8 mouse cellular contexts compared by ENCODE assay signal in genomic region chr5:137531414-137532130, GRCm38 (mm10). TPM values are rescaled to one million over a fixed set of nuclear protein-coding genes. Genes with fewer than 3 reads are reported as not detected.
DNase-seq lines count a peak whose midpoint lies in the region; ATAC-seq and TF ChIP-seq lines count a peak whose summit lies in the region.

No protein-coding gene starts in this region.

- H3K9me3 ChIP-seq in forebrain, postnatal 0 days (ENCODE audit: low read length): no peaks in the 10 kb centered on the region
- no peaks in the 10 kb centered on the region for H3K9me3 ChIP-seq in hindbrain, postnatal 0 days (ENCODE audit: low read length)
- H3K9me3 ChIP-seq in liver, embryonic 14.5 days (ENCODE audit: control insufficient read depth, low read length): no peaks in the 10 kb centered on the region
- H3K9me3 ChIP-seq in neural tube, embryonic 13.5 days: no peaks in the 10 kb centered on the region

- H3K27ac ChIP-seq in brown adipose tissue, adult 24 weeks (replicated peaks; ENCODE audit: low read depth, low read length): peak overlapping the region; percentile 100
- H3K27ac ChIP-seq in forebrain, postnatal 0 days (ENCODE audit: low read depth, low read length): peak overlapping the region; percentile 98
- peak overlapping the region; percentile 97 for H3K27ac ChIP-seq in hindbrain, postnatal 0 days
- peak overlapping the region; percentile 74 for H3K27ac ChIP-seq in liver, embryonic 14.5 days
- H3K27ac ChIP-seq in neural tube, embryonic 13.5 days (replicated peaks): peak overlapping the region; percentile 97

- under 1% methylated on average over 51 of the region's 51 CpGs for WGBS in forebrain, postnatal 0 days
- under 1% methylated on average over 51 of the region's 51 CpGs for WGBS in hindbrain, postnatal 0 days
- WGBS in liver, embryonic 14.5 days (ENCODE audit: insufficient replicate concordance): 1% methylated on average over 51 of the region's 51 CpGs
- WGBS in neural tube, embryonic 13.5 days: 1% methylated on average over 51 of the region's 51 CpGs

- H3K36me3 ChIP-seq in forebrain, postnatal 0 days (ENCODE audit: insufficient read depth): peaks cover 30% of the 10 kb centered on the region
- H3K36me3 ChIP-seq in hindbrain, postnatal 0 days (ENCODE audit: insufficient read depth, low read length): peaks cover 15% of the 10 kb centered on the region
- peaks cover 32% of the 10 kb centered on the region for H3K36me3 ChIP-seq in liver, embryonic 14.5 days (replicated peaks; ENCODE audit: control insufficient read depth, insufficient read depth, low read depth)
- peaks cover 37% of the 10 kb centered on the region for H3K36me3 ChIP-seq in neural tube, embryonic 13.5 days

- H3K4me1 ChIP-seq in brown adipose tissue, adult 24 weeks (ENCODE audit: control insufficient read depth, insufficient read depth, insufficient read length, low read length): no peaks in the 10 kb centered on the region
- H3K4me1 ChIP-seq in forebrain, postnatal 0 days (ENCODE audit: insufficient read depth): no peaks in the 10 kb centered on the region
- H3K4me1 ChIP-seq in hindbrain, postnatal 0 days (ENCODE audit: insufficient read depth, low read length): peaks cover 12% of the 10 kb centered on the region; the same call in 1 of the 2 replicates
- peaks cover 4 to 9% of the 10 kb centered on the region in 2 experiments; a peak in 3 of 4 replicates for H3K4me1 ChIP-seq in liver, embryonic 14.5 days (replicated peaks; ENCODE audit: control insufficient read depth in 2 of 2, insufficient read depth in 2 of 2, low read length in 1 of 2)
- peaks cover 34% of the 10 kb centered on the region for H3K4me1 ChIP-seq in neural tube, embryonic 13.5 days (replicated peaks)

- ATAC-seq in forebrain, postnatal 0 days: peak; percentile 14
- peak; percentile 10 for ATAC-seq in hindbrain, postnatal 0 days
- ATAC-seq in liver, embryonic 14.5 days (ENCODE audit: insufficient read depth): peak; percentile 9
- peak; percentile 12 for ATAC-seq in neural tube, embryonic 13.5 days (ENCODE audit: low read depth)

- peak overlapping the region; percentile 94 for H3K4me3 ChIP-seq in brown adipose tissue, adult 24 weeks (ENCODE audit: insufficient read depth, low read depth, low read length)
- peak overlapping the region; percentile 58 for H3K4me3 ChIP-seq in forebrain, postnatal 0 days (ENCODE audit: low read depth, low read length)
- H3K4me3 ChIP-seq in hindbrain, postnatal 0 days (ENCODE audit: low read length): peak overlapping the region; percentile 80
- peak overlapping the region; percentile 68 to 95 for H3K4me3 ChIP-seq in liver, embryonic 14.5 days (ENCODE audit: insufficient read depth in 1 of 2, low read depth in 2 of 2, low read length in 2 of 2)
- peak overlapping the region; percentile 89 for H3K4me3 ChIP-seq in neural tube, embryonic 13.5 days

- peak overlapping the region; percentile 98 for H3K9ac ChIP-seq in forebrain, postnatal 0 days
- peak overlapping the region; percentile 97 for H3K9ac ChIP-seq in hindbrain, postnatal 0 days (replicated peaks; ENCODE audit: low read length)
- peak overlapping the region; percentile 95 for H3K9ac ChIP-seq in liver, embryonic 14.5 days (replicated peaks)
- H3K9ac ChIP-seq in neural tube, embryonic 13.5 days: peak overlapping the region; percentile 96

- TF ChIP-seq CTCF in forebrain, postnatal 0 days (IDR thresholded peaks at IDR 0.05; ENCODE audit: low read depth): no peak
- no peak for TF ChIP-seq CTCF in hindbrain, postnatal 0 days (IDR thresholded peaks at IDR 0.05; ENCODE audit: low read depth)
- TF ChIP-seq CTCF in liver, embryonic 14.5 days (IDR thresholded peaks at IDR 0.05; ENCODE audit: low read depth): no peak

- peak; percentile 63 for DNase-seq in ovary, postnatal 36 days (ENCODE audit: low spot score)
- DNase-seq in ovary, adult 18-20 months (ENCODE audit: low spot score): no peak
- DNase-seq in forebrain, postnatal 0 days: peak; percentile 92
- DNase-seq in hindbrain, postnatal 0 days (ENCODE audit: low spot score): peak; percentile 64
- DNase-seq in liver, embryonic 14.5 days (ENCODE audit: low read depth in 3 of 3, low spot score in 3 of 3): no peak
- DNase-seq in thymus, postnatal 36 days: peak; percentile 58 to 82

- no peak for TF ChIP-seq EP300 in liver, embryonic 14.5 days (IDR thresholded peaks at IDR 0.05; ENCODE audit: low read depth)

- H3K27me3 ChIP-seq in forebrain, postnatal 0 days (ENCODE audit: insufficient read depth, low read length): no peaks in the 10 kb centered on the region
- no peaks in the 10 kb centered on the region for H3K27me3 ChIP-seq in hindbrain, postnatal 0 days (ENCODE audit: insufficient read depth, low read length)
- no peaks in the 10 kb centered on the region for H3K27me3 ChIP-seq in liver, embryonic 14.5 days (ENCODE audit: control insufficient read depth, insufficient read depth, low read length)
- H3K27me3 ChIP-seq in neural tube, embryonic 13.5 days: no peaks in the 10 kb centered on the region

- peak overlapping the region; percentile 90 for H3K4me2 ChIP-seq in forebrain, postnatal 0 days (ENCODE audit: low read depth)
- peak overlapping the region; percentile 97 for H3K4me2 ChIP-seq in hindbrain, postnatal 0 days (ENCODE audit: low read depth, low read length)
- peak overlapping the region; percentile 90 for H3K4me2 ChIP-seq in liver, embryonic 14.5 days (ENCODE audit: low read depth)
- peak overlapping the region; percentile 96 for H3K4me2 ChIP-seq in neural tube, embryonic 13.5 days

RNA-seq across cellular contexts. Expression of gene Epo, which starts 1.5 kb away (rescaled TPM):
- polyA plus RNA-seq in brown adipose tissue, adult 24 weeks (2012; ENCODE audit: insufficient read depth, insufficient read length, missing spikeins): not detected in 2 replicates
- not detected in 2 replicates for total RNA-seq in forebrain, postnatal 0 days (2014; rRNA removed)
- polyA plus RNA-seq in forebrain, postnatal 0 days (2015; fragmentation: Nextera tagmentation; extraction: Ambion mirVana): not detected in 2 replicates
- not detected in 2 replicates for total RNA-seq in hindbrain, postnatal 0 days (2014; rRNA removed)
- not detected in 2 replicates for polyA plus RNA-seq in hindbrain, postnatal 0 days (2015; fragmentation: Nextera tagmentation; extraction: Ambion mirVana)
- polyA plus RNA-seq in liver, embryonic 14.5 days (2012; rRNA removed): 0.40 and 0.47 TPM in 2 replicates
- 0.62 and 0.85 TPM in 2 replicates for polyA plus RNA-seq in liver, embryonic 14.5 days (2014; fragmentation: Nextera tagmentation; extraction: Ambion mirVana)
- polyA plus RNA-seq in neural tube, embryonic 13.5 days (2015; fragmentation: Nextera tagmentation; extraction: Ambion mirVana): not detected in 2 replicates

RNA-seq across cellular contexts. Expression of gene Gnb2, which starts 1.7 kb away (rescaled TPM):
- 285 and 328 TPM in 2 replicates for polyA plus RNA-seq in brown adipose tissue, adult 24 weeks (2012; ENCODE audit: insufficient read depth, insufficient read length, missing spikeins)
- total RNA-seq in forebrain, postnatal 0 days (2014; rRNA removed): 1,237 and 1,339 TPM in 2 replicates
- polyA plus RNA-seq in forebrain, postnatal 0 days (2015; fragmentation: Nextera tagmentation; extraction: Ambion mirVana): 766 and 769 TPM in 2 replicates
- total RNA-seq in hindbrain, postnatal 0 days (2014; rRNA removed): 1,135 and 1,251 TPM in 2 replicates
- 570 and 592 TPM in 2 replicates for polyA plus RNA-seq in hindbrain, postnatal 0 days (2015; fragmentation: Nextera tagmentation; extraction: Ambion mirVana)
- polyA plus RNA-seq in liver, embryonic 14.5 days (2012; rRNA removed): 211 and 215 TPM in 2 replicates
- polyA plus RNA-seq in liver, embryonic 14.5 days (2014; fragmentation: Nextera tagmentation; extraction: Ambion mirVana): 151 and 157 TPM in 2 replicates
- 486 and 510 TPM in 2 replicates for polyA plus RNA-seq in neural tube, embryonic 13.5 days (2015; fragmentation: Nextera tagmentation; extraction: Ambion mirVana)

RNA-seq across cellular contexts. Expression of gene Gigyf1, which starts 13.2 kb away (rescaled TPM):
- polyA plus RNA-seq in brown adipose tissue, adult 24 weeks (2012; ENCODE audit: insufficient read depth, insufficient read length, missing spikeins): 8.6 and 11.2 TPM in 2 replicates
- 21.1 and 25.2 TPM in 2 replicates for total RNA-seq in forebrain, postnatal 0 days (2014; rRNA removed)
- 6.1 and 10.6 TPM in 2 replicates for polyA plus RNA-seq in forebrain, postnatal 0 days (2015; fragmentation: Nextera tagmentation; extraction: Ambion mirVana)
- 20.3 and 21.4 TPM in 2 replicates for total RNA-seq in hindbrain, postnatal 0 days (2014; rRNA removed)
- polyA plus RNA-seq in hindbrain, postnatal 0 days (2015; fragmentation: Nextera tagmentation; extraction: Ambion mirVana): 15.1 and 16.2 TPM in 2 replicates
- 4.6 and 5.7 TPM in 2 replicates for polyA plus RNA-seq in liver, embryonic 14.5 days (2012; rRNA removed)
- 2.1 and 2.8 TPM in 2 replicates for polyA plus RNA-seq in liver, embryonic 14.5 days (2014; fragmentation: Nextera tagmentation; extraction: Ambion mirVana)
- polyA plus RNA-seq in neural tube, embryonic 13.5 days (2015; fragmentation: Nextera tagmentation; extraction: Ambion mirVana): 16.9 and 17.3 TPM in 2 replicates

RNA-seq across cellular contexts. Expression of gene Actl6b, which starts 21.7 kb away (rescaled TPM):
- polyA plus RNA-seq in brown adipose tissue, adult 24 weeks (2012; ENCODE audit: insufficient read depth, insufficient read length, missing spikeins): not detected in 2 replicates
- 234 and 254 TPM in 2 replicates for total RNA-seq in forebrain, postnatal 0 days (2014; rRNA removed)
- polyA plus RNA-seq in forebrain, postnatal 0 days (2015; fragmentation: Nextera tagmentation; extraction: Ambion mirVana): 256 and 281 TPM in 2 replicates
- total RNA-seq in hindbrain, postnatal 0 days (2014; rRNA removed): 192 and 253 TPM in 2 replicates
- 204 and 207 TPM in 2 replicates for polyA plus RNA-seq in hindbrain, postnatal 0 days (2015; fragmentation: Nextera tagmentation; extraction: Ambion mirVana)
- 0.15 TPM in 1 of 2 replicates, not detected in the other for polyA plus RNA-seq in liver, embryonic 14.5 days (2012; rRNA removed)
- not detected in 2 replicates for polyA plus RNA-seq in liver, embryonic 14.5 days (2014; fragmentation: Nextera tagmentation; extraction: Ambion mirVana)
- 203 and 222 TPM in 2 replicates for polyA plus RNA-seq in neural tube, embryonic 13.5 days (2015; fragmentation: Nextera tagmentation; extraction: Ambion mirVana)

RNA-seq across cellular contexts. Expression of gene Pop7, which starts 29.3 kb away (rescaled TPM):
- 19.7 and 20.9 TPM in 2 replicates for polyA plus RNA-seq in brown adipose tissue, adult 24 weeks (2012; ENCODE audit: insufficient read depth, insufficient read length, missing spikeins)
- 79.1 and 80.6 TPM in 2 replicates for total RNA-seq in forebrain, postnatal 0 days (2014; rRNA removed)
- 99.2 and 110 TPM in 2 replicates for polyA plus RNA-seq in forebrain, postnatal 0 days (2015; fragmentation: Nextera tagmentation; extraction: Ambion mirVana)
- total RNA-seq in hindbrain, postnatal 0 days (2014; rRNA removed): 62.1 and 83.5 TPM in 2 replicates
- 82.2 and 85.3 TPM in 2 replicates for polyA plus RNA-seq in hindbrain, postnatal 0 days (2015; fragmentation: Nextera tagmentation; extraction: Ambion mirVana)
- polyA plus RNA-seq in liver, embryonic 14.5 days (2012; rRNA removed): 25.3 and 29.2 TPM in 2 replicates
- 34.6 and 36.5 TPM in 2 replicates for polyA plus RNA-seq in liver, embryonic 14.5 days (2014; fragmentation: Nextera tagmentation; extraction: Ambion mirVana)
- polyA plus RNA-seq in neural tube, embryonic 13.5 days (2015; fragmentation: Nextera tagmentation; extraction: Ambion mirVana): 79.7 and 80.1 TPM in 2 replicates

Comparison
In these comparisons a context has a peak if more than half of its experiments do, and no peak if none do; other contexts are left out.
1. DNase-seq: peak in ovary, postnatal 36 days (single experiment), forebrain, postnatal 0 days (single experiment), hindbrain, postnatal 0 days (single experiment) and thymus, postnatal 36 days (2 of 2); none in ovary, adult 18-20 months (single experiment) and liver, embryonic 14.5 days (0 of 3).
2. Peak in every context shown above with its lines, with median percentiles within 50 percentile points of each other: H3K27ac ChIP-seq, H3K4me3 ChIP-seq, ATAC-seq, H3K4me2 ChIP-seq and H3K9ac ChIP-seq.